Mouse (Mus musculus): ENCODE measurements around the gene Rhoh. TPM values are rescaled to one million over a fixed set of nuclear protein-coding genes. Genes with fewer than 3 reads are reported as not detected.

Rhoh gene
- total RNA-seq (2012; rRNA removed) (18.9 and 23.3 TPM in 2 replicates), total RNA-seq (2014; rRNA removed) (20.0 and 22.1 TPM in 2 replicates), polyA plus RNA-seq (2012; ENCODE audit: insufficient read length, low read depth) (12.1 and 13.7 TPM in 2 replicates)

DNA sequence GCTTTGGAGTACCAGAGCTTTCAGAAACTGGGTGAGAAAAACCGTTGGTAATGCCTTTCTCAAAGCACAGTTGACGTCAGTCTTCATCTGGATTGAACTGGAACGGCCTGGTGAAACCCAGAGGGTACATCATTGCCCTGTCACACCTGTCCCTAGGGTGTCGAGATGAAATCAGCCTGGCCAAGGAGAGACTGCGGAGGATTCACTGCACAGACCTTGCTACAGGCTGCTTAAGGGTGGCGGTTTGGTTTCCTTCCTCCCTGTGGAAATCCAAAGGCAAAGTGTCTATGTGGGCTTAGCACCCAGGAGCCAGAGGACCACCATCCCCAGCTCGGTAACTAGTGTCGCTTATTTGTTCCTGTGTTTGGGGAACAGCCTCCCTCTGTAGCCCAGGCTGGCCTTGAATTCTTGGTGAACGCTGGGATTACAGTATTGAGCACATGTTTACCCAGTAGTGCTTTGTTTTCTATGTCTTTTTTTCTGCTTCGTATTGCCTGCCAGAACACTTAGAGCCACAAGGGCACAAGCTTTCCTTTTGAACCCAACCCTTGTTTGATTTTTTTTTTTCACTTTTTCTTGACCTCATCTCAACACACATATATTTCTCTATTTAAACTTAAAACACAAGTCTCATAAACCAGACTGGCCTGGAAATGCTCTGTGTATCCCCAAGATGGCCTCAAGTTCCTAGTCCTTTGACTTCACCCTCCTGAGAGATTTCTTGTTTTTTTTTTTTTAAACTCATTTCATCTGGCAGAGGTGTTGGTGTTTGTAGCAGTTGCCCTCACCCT lies at the start of gene Rhoh:
Rhoh (plus strand) TSS at position 60 of the 791 bp plus-strand sequence.
- H3K4me3 ChIP-seq (replicated peaks in 1 of 3; ENCODE audit: low read depth in 2 of 3, low read length in 2 of 3, poor library complexity in 1 of 3), result peak within 1 kb of the TSS; percentile 8 to 16 (median 13)
- H3K79me2 ChIP-seq (replicated peaks; ENCODE audit: control insufficient read depth, extremely low read depth, insufficient read depth, poor library complexity, severe bottlenecking), result peaks cover 29% of the 10 kb centered on the region
- H3K9me3 ChIP-seq (replicated peaks; ENCODE audit: low read length), result no peaks in the 10 kb centered on the region
- DNase-seq (ENCODE audit: extremely low read depth), result no peak
- H3K4me1 ChIP-seq (ENCODE audit: control insufficient read depth in 1 of 2, insufficient read depth in 2 of 2), result peaks cover 18 to 69% of the 10 kb centered on the region in 2 experiments
- H3K36me3 ChIP-seq (replicated peaks in 1 of 2; ENCODE audit: control insufficient read depth in 1 of 2, insufficient read depth in 1 of 2, low read length in 1 of 2), result no peaks in the 10 kb centered on the region
- in situ Hi-C loops (cut with MboI; ENCODE audit: low pct_ligation_motif_present, low pct_unique_long_range_greater_than_20kb, low sequenced_read_pairs) (no loop called here), dilution Hi-C loops (cut with MboI; ENCODE audit: extremely low pct_ligation_motif_present, extremely low pct_unique_long_range_greater_than_20kb, low sequenced_read_pairs) (no loop called here)
- H3K4me2 ChIP-seq (ENCODE audit: insufficient read depth, low read depth, poor library complexity, severe bottlenecking), result peak within 1 kb of the TSS; percentile 34
- TF ChIP-seq NELFE (IDR thresholded peaks at IDR 0.05; ENCODE audit: low read depth, low read length) (no peak), ZNF384 (IDR thresholded peaks at IDR 0.05; ENCODE audit: low read depth, low read length) (peak; percentile 63), MYC (IDR thresholded peaks at IDR 0.05; ENCODE audit: low read depth, low read length) (no peak), UBTF (IDR thresholded peaks at IDR 0.05; ENCODE audit: low read depth, low read length) (no peak), TCF12 (IDR thresholded peaks at IDR 0.05; ENCODE audit: low read depth, low read length) (no peak), ZC3H11A (IDR thresholded peaks at IDR 0.05; ENCODE audit: low read depth, low read length) (no peak), TBP (conservative IDR thresholded peaks at IDR 0.05; ENCODE audit: low read depth, low read length) (0 out of 2 replicates have a peak, but pooled peaks have one; percentile 33), IRF4 (IDR thresholded peaks at IDR 0.05; ENCODE audit: low read depth, low read length) (no peak), USF1 (IDR thresholded peaks at IDR 0.05; ENCODE audit: low read depth, low read length) (no peak)
- no peaks in the 10 kb centered on the region for H3K27me3 ChIP-seq (replicated peaks)
- peak within 1 kb of the TSS; percentile 57 for H3K9ac ChIP-seq (ENCODE audit: insufficient read depth, low read depth)
- peak within 1 kb of the TSS; percentile 83 for H3K27ac ChIP-seq (ENCODE audit: insufficient read depth, low read depth)

- no peaks in the 10 kb centered on the region for H3K9me3 ChIP-seq (replicated peaks; ENCODE audit: low read length)
- H3K36me3 ChIP-seq (replicated peaks in 1 of 2; ENCODE audit: control insufficient read depth in 1 of 2, insufficient read depth in 1 of 2, low read length in 1 of 2), result peaks cover 22 to 60% of the 10 kb centered on the region in 2 experiments
- TF ChIP-seq MXI1 (IDR thresholded peaks at IDR 0.05; ENCODE audit: low read depth, low read length) (no peak), ZKSCAN1 (IDR thresholded peaks at IDR 0.05; ENCODE audit: borderline replicate concordance, low read depth, low read length) (no peak), POLR2A (IDR thresholded peaks at IDR 0.05; ENCODE audit: low read depth, low read length) (no peak), BHLHE40 (IDR thresholded peaks at IDR 0.05; ENCODE audit: low read depth, low read length) (0 out of 2 replicates have a peak, but pooled peaks have one; percentile 8), HCFC1 (IDR thresholded peaks at IDR 0.05; ENCODE audit: low read depth, low read length) (no peak), MEF2A (IDR thresholded peaks at IDR 0.05; ENCODE audit: borderline replicate concordance, low read depth, low read length) (no peak), RAD21 (IDR thresholded peaks at IDR 0.05; ENCODE audit: low read depth, low read length) (peak; percentile 86), ZC3H11A (IDR thresholded peaks at IDR 0.05; ENCODE audit: low read depth, low read length) (peak; percentile 78), CTCF (conservative IDR thresholded peaks at IDR 0.05 in 1 of 2, IDR thresholded peaks at IDR 0.05 in 1 of 2; ENCODE audit: low read depth in 2 of 2, low read length in 2 of 2) (peak; percentile 55 to 90), IRF4 (IDR thresholded peaks at IDR 0.05; ENCODE audit: low read depth, low read length) (0 out of 2 replicates have a peak, but pooled peaks have one; percentile 23), SIN3A (IDR thresholded peaks at IDR 0.05; ENCODE audit: low read length) (0 out of 2 replicates have a peak, but pooled peaks have one; percentile 21), MAZ (IDR thresholded peaks at IDR 0.05; ENCODE audit: low read depth, low read length) (no peak), ETS1 (conservative IDR thresholded peaks at IDR 0.05; ENCODE audit: low read depth, low read length) (no peak), MAFK (IDR thresholded peaks at IDR 0.05; ENCODE audit: insufficient replicate concordance, low read length) (no peak), SMC3 (IDR thresholded peaks at IDR 0.05; ENCODE audit: low read depth, low read length) (peak; percentile 96), MYC (IDR thresholded peaks at IDR 0.05; ENCODE audit: low read depth, low read length) (peak; percentile 72; the same call in 1 of the 2 replicates), PAX5 (IDR thresholded peaks at IDR 0.05; ENCODE audit: low read length) (no peak)
- no peak overlapping the region for H3K9ac ChIP-seq (ENCODE audit: insufficient read depth, low read depth)
- H3K4me1 ChIP-seq (ENCODE audit: control insufficient read depth in 1 of 2, insufficient read depth in 2 of 2), result no peaks in the 10 kb centered on the region; a peak in 1 of 4 replicates
- H3K4me2 ChIP-seq (ENCODE audit: insufficient read depth, low read depth, poor library complexity, severe bottlenecking), result no peak overlapping the region
- no peak overlapping the region for H3K4me3 ChIP-seq (replicated peaks in 1 of 3; ENCODE audit: low read depth in 2 of 3, low read length in 2 of 3, poor library complexity in 1 of 3)
- dilution Hi-C loops (cut with MboI; ENCODE audit: extremely low pct_ligation_motif_present, extremely low pct_unique_long_range_greater_than_20kb, low sequenced_read_pairs), result no loop called here
- no peak overlapping the region for H3K27ac ChIP-seq (ENCODE audit: insufficient read depth, low read depth)
- no peaks in the 10 kb centered on the region for H3K27me3 ChIP-seq (replicated peaks)
- in situ Hi-C loops (cut with MboI; ENCODE audit: low pct_ligation_motif_present, low pct_unique_long_range_greater_than_20kb, low sequenced_read_pairs), result loop anchor here (25.0 kb wide), 1 partner anchor 414 kb away; no protein-coding TSS in a partner anchor
- peak; percentile 62 for DNase-seq (ENCODE audit: extremely low read depth)
- H3K79me2 ChIP-seq (replicated peaks; ENCODE audit: control insufficient read depth, extremely low read depth, insufficient read depth, poor library complexity, severe bottlenecking), result no peaks in the 10 kb centered on the region
Measured at GRCm38 (mm10) chr5:65823601-65824133, 37.3 kb upstream of the Rhoh start.

Measured in CH12.LX (cell line).